Mouse (Mus musculus): ENCODE data around the gene Hfe.
A peak's percentile ranks its signal among the peaks of the same experiment; 100 is the strongest.
"Not testable (repeated sequence)": the region's sequence is repeated elsewhere in the genome, so short reads cannot be mapped to it uniquely, and the experiment has no call there.

Hfe gene

DNA sequence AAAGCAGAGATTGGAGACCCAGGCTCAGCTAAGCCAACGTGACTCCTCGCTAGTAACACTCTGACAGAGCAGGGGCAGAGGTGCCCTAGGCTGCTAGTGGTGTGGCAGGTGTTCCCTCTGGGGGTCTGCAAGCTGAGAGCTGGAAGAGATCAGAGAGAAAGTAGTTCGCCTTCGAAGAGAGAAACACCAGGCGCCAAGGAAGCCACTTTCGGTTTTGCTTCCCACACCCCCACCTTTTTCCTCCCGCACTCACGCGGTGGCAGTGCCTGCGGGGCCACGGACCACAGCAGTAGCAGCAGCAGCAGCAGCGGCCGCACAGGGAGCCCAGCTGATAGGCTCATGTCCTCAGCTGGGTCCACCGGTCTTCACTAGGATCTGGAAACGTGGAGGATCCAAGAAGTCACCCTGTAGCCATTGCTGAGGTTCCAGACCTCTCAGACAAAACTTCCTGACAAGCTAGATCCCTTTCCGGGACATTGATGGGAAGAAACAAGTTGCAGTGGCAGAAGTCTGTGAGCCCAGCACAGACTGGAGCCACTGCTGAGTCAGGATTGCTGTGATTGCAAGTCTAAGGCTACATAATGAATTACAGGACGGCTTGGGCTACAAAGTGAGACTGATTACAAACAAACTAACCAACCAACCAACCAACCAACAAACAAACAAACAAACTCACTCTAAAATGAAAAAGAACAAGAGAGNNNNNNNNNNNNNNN, at the start of gene Hfe:
Gene Hfe, minus strand, starts transcription at position 481 of the 716 bp plus-strand sequence.
- DNase-seq (ENCODE audit: low spot score in 2 of 2) = no peak

DNA sequence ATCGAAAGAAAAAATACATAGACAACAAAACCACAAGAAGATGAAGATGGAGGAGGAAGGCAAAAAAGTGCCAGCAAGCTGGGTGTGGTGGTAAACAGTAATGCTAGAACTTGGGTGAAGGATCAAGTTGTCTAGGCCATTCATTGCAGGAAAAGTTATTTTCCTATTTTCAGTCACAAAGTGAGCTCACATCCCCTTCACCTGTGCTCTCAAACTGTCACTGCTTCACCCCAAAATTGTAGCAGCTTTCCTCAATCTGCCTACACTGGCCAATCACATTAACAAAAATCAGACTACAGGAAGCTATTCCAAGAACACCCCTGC, 49.2 kb upstream of the Hfe start:
- no peak for DNase-seq (ENCODE audit: low spot score in 2 of 2)

DNA sequence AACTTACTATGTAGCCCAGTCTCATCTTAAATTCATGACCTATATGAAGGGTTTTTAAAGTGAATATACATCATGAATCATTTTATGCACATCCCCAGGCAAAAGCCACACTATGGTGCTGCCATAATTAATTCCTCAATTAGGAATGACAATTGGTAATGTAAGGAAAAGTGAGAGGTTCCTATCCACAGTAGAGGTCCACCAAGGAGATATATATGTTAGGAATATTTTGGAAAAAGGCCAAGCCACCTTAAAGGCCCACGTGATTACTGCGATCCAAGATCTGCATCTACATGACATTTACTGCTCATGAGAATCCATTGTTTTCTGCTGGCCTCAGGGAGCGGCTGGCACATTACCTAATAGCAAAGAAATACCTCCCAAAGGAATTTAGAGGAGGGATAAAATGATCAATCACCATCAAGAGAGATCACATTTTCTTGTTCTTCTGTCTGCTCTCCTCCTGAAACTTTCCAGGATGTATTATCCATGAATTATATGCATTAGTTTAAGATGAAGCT, 48.7 kb upstream of the Hfe start:
- DNase-seq (ENCODE audit: low spot score in 2 of 2) = no peak

- DNase-seq (ENCODE audit: low spot score in 2 of 2) = no peak
Measured at GRCm38 (mm10) chr13:23757921-23758320, 47.3 kb upstream of the Hfe start.

GRCm38 (mm10) chr13:23757211-23757773, 46.6 kb upstream of the Hfe start:
- no peak for DNase-seq (ENCODE audit: low spot score in 2 of 2)

DNA sequence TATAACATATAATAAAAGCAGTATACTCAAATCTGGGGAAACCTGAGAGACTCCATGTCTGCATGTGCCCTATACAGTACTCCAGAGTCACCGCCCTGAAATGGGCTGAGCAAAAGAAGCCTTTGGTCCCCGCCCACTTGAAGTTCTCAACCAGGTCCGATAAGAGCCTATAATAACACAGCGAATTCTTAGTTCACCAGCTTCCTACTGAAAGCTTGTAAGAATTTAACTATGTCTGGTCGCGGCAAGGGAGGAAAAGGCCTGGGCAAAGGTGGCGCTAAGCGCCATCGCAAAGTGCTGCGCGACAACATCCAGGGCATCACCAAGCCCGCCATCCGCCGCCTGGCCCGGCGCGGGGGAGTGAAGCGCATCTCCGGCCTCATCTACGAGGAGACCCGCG, 46.1 kb upstream of the Hfe start, which contains the start of gene Hist1h4b:
Gene Hist1h4b, plus strand, starts transcription at position 224 of the 400 bp plus-strand sequence.
- peak; percentile 80 to 82 for DNase-seq (ENCODE audit: low spot score in 2 of 2)

GRCm38 (mm10) chr13:23755000-23755399, 44.3 kb upstream of the Hfe start:
- no peak for DNase-seq (ENCODE audit: low spot score in 2 of 2)

- DNase-seq (ENCODE audit: low spot score in 2 of 2) = no peak
Measured at GRCm38 (mm10) chr13:23753314-23754078, 42.8 kb upstream of the Hfe start.

DNA sequence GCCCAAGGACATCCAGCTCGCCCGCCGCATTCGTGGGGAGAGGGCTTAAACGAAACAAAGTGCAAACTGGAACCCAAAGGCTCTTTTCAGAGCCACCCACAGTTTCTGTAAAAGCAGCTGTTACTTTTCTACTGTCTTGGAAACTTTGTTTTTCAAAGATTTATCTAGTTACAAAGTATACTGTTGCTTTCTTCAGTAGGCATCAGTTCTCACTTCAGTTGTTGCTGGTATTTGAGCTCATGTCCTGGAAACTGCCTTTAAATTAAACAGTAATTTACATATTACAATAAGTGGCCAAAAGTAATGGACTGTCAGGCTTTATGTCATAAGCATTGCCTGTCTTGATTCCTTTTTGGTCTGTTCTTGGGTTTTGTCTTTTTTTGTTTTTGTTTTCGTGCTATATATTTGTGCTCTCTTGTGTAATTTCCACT, 42.1 kb upstream of the Hfe start:
- DNase-seq (ENCODE audit: low spot score in 2 of 2) = no peak

GRCm38 (mm10) chr13:23752067-23752741, 41.5 kb upstream of the Hfe start, which contains the start of gene Hist1h3b:
Gene Hist1h3b (plus strand): TSS chr13:23752267.
- peak; percentile 74 to 86 for DNase-seq (ENCODE audit: low spot score in 2 of 2)

DNA sequence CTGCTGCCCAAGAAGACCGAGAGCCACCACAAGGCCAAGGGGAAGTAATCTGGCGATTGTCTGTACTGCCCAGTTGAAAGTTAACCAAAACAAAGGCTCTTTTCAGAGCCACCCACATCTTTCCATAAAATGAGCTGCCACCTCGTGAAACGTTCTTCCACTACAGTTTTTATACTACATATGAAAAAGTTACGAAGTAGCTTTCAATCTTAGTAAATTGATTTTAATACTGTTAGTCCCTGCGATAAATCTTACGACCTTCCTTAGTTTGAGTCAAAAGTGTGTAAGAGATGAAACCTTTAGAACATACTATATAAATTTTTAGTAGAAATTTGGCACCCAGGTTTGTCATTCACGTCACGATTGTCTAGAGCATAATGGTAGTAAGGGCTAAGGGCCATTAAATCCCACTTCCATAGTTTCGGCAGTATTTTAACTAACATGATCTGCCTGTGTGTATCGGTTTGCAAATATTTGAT, 40.9 kb upstream of the Hfe start:
- no peak for DNase-seq (ENCODE audit: low spot score in 2 of 2)

DNA sequence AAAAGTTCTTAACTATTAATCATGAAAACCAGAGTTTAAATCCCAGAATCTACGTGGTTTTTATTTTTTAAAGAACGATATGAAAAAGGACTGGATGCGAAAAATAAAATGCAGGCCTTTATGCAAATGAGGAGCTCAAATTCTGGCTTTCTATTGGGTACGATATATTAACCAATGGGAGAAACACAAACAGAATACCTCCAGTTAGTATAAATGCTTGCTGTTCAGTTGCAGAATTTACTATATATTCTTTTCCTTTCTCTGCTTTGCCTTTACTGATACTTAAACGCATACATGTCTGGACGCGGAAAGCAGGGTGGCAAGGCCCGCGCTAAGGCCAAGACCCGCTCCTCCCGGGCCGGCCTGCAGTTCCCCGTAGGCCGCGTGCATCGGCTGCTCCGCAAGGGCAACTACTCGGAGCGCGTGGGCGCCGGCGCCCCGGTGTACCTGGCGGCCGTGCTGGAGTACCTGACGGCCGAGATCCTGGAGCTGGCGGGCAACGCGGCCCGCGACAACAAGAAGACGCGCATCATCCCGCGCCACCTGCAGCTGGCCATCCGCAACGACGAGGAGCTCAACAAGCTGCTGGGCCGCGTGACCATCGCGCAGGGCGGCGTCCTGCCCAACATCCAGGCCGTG, 40.3 kb upstream of the Hfe start, which contains the start of gene Hist1h2ab:
Gene Hist1h2ab, plus strand, starts transcription at position 288 of the 639 bp plus-strand sequence.
- DNase-seq (ENCODE audit: low spot score in 2 of 2) = not testable (repeated sequence)

GRCm38 (mm10) chr13:23749563-23750121, 39.0 kb upstream of the Hfe start:
- DNase-seq (ENCODE audit: low spot score in 2 of 2) = no peak

DNA sequence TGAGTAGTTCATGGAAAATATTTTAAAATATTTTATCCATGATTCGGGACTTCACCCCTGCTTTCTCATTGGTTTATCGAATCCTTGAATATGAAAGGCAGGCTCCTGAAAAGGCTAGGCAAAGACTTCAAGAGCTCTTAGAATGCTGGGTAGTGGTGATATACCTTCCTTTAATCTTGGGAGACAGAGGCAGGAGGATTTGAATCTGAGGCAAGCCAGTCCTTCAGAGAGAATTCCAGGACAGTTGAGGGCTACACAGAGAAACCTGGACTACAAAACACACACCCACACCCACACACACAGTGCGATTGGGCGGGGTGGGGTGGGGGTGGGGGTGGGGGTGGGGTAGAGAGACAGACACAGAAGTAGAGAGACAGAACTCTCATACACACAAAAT, 37.2 kb upstream of the Hfe start:
- no peak for DNase-seq (ENCODE audit: low spot score in 2 of 2)

DNA sequence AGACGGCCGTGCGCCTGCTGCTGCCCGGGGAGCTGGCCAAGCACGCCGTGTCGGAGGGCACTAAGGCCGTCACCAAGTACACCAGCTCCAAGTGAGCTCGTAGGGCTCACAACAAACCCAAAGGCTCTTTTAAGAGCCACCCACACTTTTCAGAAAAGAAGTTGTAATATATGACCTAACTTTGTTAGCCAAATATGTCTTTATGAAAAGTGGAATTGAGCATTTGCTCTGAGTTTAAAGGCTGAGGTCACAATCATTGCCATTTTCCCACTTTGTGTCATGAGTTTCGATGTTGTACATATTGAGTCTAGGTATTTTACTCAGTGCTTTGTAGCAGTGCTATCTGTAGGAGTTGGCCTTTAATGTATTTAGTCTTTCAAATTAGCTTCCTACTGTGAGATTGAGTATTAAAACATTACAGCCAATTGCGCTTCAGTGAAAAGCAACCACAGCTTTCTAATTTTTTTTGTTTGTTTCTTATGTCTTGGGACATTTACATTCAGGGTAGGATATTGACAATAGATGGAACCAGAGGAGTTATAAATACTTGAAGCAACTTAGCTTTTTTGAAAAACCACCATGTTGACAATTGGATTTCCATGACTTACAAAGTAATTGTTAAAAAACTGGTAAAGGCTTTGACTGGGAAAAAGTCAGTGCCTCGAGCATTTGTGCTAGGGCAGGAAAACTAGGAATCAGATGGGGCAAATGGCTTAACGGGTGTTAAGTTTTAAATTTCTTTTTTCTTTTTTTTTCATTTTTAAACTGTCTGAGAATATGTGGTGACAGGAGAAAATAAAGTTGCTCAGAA, 36.6 kb upstream of the Hfe start:
- DNase-seq (ENCODE audit: low spot score in 2 of 2) = no peak

GRCm38 (mm10) chr13:23746201-23747080, 35.8 kb upstream of the Hfe start, which contains the start of gene Hist1h2bb:
Gene Hist1h2bb (plus strand): TSS chr13:23746734.
- DNase-seq (ENCODE audit: low spot score in 2 of 2) = peak in 1 of 2 experiments; percentile 68

GRCm38 (mm10) chr13:23745381-23746161, 34.9 kb upstream of the Hfe start, which contains the start of gene Hist1h3c:
Gene Hist1h3c (minus strand): TSS chr13:23745602.
- DNase-seq (ENCODE audit: low spot score in 2 of 2) = peak; percentile 70 to 84
